Mouse (Mus musculus): Measurements from ENCODE around the gene Alox8. TPM values are rescaled to one million over a fixed set of nuclear protein-coding genes. Genes with fewer than 3 reads are reported as not detected.
A peak's percentile ranks its signal among the peaks of the same experiment; 100 is the strongest.

Alox8 gene
- polyA plus RNA-seq, 1 experiment from 2014 or later, result not detected

- H3K27me3 ChIP-seq, result peaks cover 7% of the 10 kb centered on the region; the same call in 1 of the 2 replicates
- H3K9me3 ChIP-seq (replicated peaks), result no peaks in the 10 kb centered on the region
- H3K4me3 ChIP-seq (replicated peaks), result no peak overlapping the region
- no peak for DNase-seq
- 56% methylated on average over 3 of the region's 3 CpGs for WGBS (ENCODE audit: insufficient replicate concordance)
- H3K9ac ChIP-seq, result no peak overlapping the region
- no peak for ATAC-seq (ENCODE audit: low read depth)
- H3K4me1 ChIP-seq (replicated peaks), result no peaks in the 10 kb centered on the region
- no peaks in the 10 kb centered on the region for H3K36me3 ChIP-seq
- H3K27ac ChIP-seq, result no peak overlapping the region
- no peak overlapping the region for H3K4me2 ChIP-seq
Measured at GRCm38 (mm10) chr11:69179512-69179911, 18.1 kb downstream of the Alox8 start.

- Histone ChIP-seq H3K9me3 (replicated peaks) (no peaks in the 10 kb centered on the region), H3K4me2 (no peak overlapping the region), H3K9ac (no peak overlapping the region), H3K36me3 (no peaks in the 10 kb centered on the region), H3K4me3 (replicated peaks) (no peak overlapping the region), H3K27ac (no peak overlapping the region), H3K27me3 (peaks cover 7% of the 10 kb centered on the region; the same call in 1 of the 2 replicates), H3K4me1 (replicated peaks) (no peaks in the 10 kb centered on the region)
- WGBS (ENCODE audit: insufficient replicate concordance), result 57% methylated on average over 3 of the region's 3 CpGs
- no peak for DNase-seq
- ATAC-seq (ENCODE audit: low read depth), result no peak
Measured at GRCm38 (mm10) chr11:69178525-69178924, 19.1 kb downstream of the Alox8 start.

GRCm38 (mm10) chr11:69174722-69175121, 22.9 kb downstream of the Alox8 start:
- Histone ChIP-seq H3K9ac (no peak overlapping the region), H3K4me3 (replicated peaks) (no peak overlapping the region), H3K4me2 (no peak overlapping the region), H3K27ac (no peak overlapping the region), H3K4me1 (replicated peaks) (no peaks in the 10 kb centered on the region), H3K9me3 (replicated peaks) (no peaks in the 10 kb centered on the region), H3K36me3 (no peaks in the 10 kb centered on the region), H3K27me3 (peaks cover 7% of the 10 kb centered on the region; the same call in 1 of the 2 replicates)
- 67% methylated on average over 7 of the region's 7 CpGs for WGBS (ENCODE audit: insufficient replicate concordance)
- ATAC-seq (ENCODE audit: low read depth) (no peak), DNase-seq (no peak)

- DNase-seq, result no peak
- no peaks in the 10 kb centered on the region for H3K36me3 ChIP-seq
- H3K4me1 ChIP-seq (replicated peaks), result no peaks in the 10 kb centered on the region
- no peak overlapping the region for H3K4me2 ChIP-seq
- peaks cover 5% of the 10 kb centered on the region; the same call in 1 of the 2 replicates for H3K27me3 ChIP-seq
- no peak for ATAC-seq (ENCODE audit: low read depth)
- no peaks in the 10 kb centered on the region for H3K9me3 ChIP-seq (replicated peaks)
- 68% methylated on average over 2 of the region's 2 CpGs for WGBS (ENCODE audit: insufficient replicate concordance)
- no peak overlapping the region for H3K4me3 ChIP-seq (replicated peaks)
- no peak overlapping the region for H3K27ac ChIP-seq
- no peak overlapping the region for H3K9ac ChIP-seq
Measured at GRCm38 (mm10) chr11:69172606-69173005, 25.0 kb downstream of the Alox8 start.

- WGBS (ENCODE audit: insufficient replicate concordance), result 29% methylated on average over 7 of the region's 7 CpGs
- Histone ChIP-seq H3K4me2 (no peak overlapping the region), H3K27me3 (no peaks in the 10 kb centered on the region), H3K27ac (no peak overlapping the region), H3K9ac (no peak overlapping the region), H3K9me3 (replicated peaks) (no peaks in the 10 kb centered on the region), H3K4me1 (replicated peaks) (no peaks in the 10 kb centered on the region), H3K4me3 (replicated peaks) (no peak overlapping the region), H3K36me3 (no peaks in the 10 kb centered on the region)
- no peak for ATAC-seq (ENCODE audit: low read depth)
- DNase-seq, result no peak
Measured at GRCm38 (mm10) chr11:69171626-69172025, 26.0 kb downstream of the Alox8 start.

GRCm38 (mm10) chr11:69169313-69169712, 28.3 kb downstream of the Alox8 start:
- no peaks in the 10 kb centered on the region for H3K4me1 ChIP-seq (replicated peaks)
- no peak overlapping the region for H3K4me2 ChIP-seq
- 71% methylated on average over 12 of the region's 12 CpGs for WGBS (ENCODE audit: insufficient replicate concordance)
- no peak for ATAC-seq (ENCODE audit: low read depth)
- H3K4me3 ChIP-seq (replicated peaks), result no peak overlapping the region
- peaks cover 12% of the 10 kb centered on the region for H3K27me3 ChIP-seq
- H3K9me3 ChIP-seq (replicated peaks), result no peaks in the 10 kb centered on the region
- no peak overlapping the region for H3K9ac ChIP-seq
- no peak overlapping the region for H3K27ac ChIP-seq
- H3K36me3 ChIP-seq, result no peaks in the 10 kb centered on the region
- DNase-seq, result no peak

- Histone ChIP-seq H3K27ac (no peak within 1 kb of the TSS), H3K27me3 (peaks cover 68% of the 10 kb centered on the region), H3K4me3 (replicated peaks) (no peak within 1 kb of the TSS), H3K9me3 (replicated peaks) (no peaks in the 10 kb centered on the region), H3K4me1 (replicated peaks) (peaks cover 17% of the 10 kb centered on the region), H3K4me2 (no peak within 1 kb of the TSS), H3K9ac (no peak within 1 kb of the TSS), H3K36me3 (no peaks in the 10 kb centered on the region)
- WGBS (ENCODE audit: insufficient replicate concordance), result 5% methylated on average over 18 of the region's 18 CpGs
- DNase-seq (no peak), ATAC-seq (ENCODE audit: low read depth) (no peak)
Measured at GRCm38 (mm10) chr11:69156800-69157199, 40.8 kb downstream of the Alox8 start, which contains the start of gene Alox12b. Gene Alox12b, plus strand, starts transcription at chr11:69156989.

- DNase-seq (no peak), ATAC-seq (ENCODE audit: low read depth) (no peak)
- Histone ChIP-seq H3K27ac (no peak overlapping the region), H3K9me3 (replicated peaks) (no peaks in the 10 kb centered on the region), H3K4me3 (replicated peaks) (no peak overlapping the region), H3K4me1 (replicated peaks) (peaks cover 22% of the 10 kb centered on the region), H3K9ac (no peak overlapping the region), H3K4me2 (no peak overlapping the region), H3K27me3 (peaks cover 77% of the 10 kb centered on the region), H3K36me3 (no peaks in the 10 kb centered on the region)
- WGBS (ENCODE audit: insufficient replicate concordance), result 6% methylated on average over 1 of the region's 1 CpGs
Measured at GRCm38 (mm10) chr11:69155351-69155750, 42.3 kb downstream of the Alox8 start.

GRCm38 (mm10) chr11:69153831-69154230, 43.8 kb downstream of the Alox8 start:
- DNase-seq, result no peak
- H3K4me1 ChIP-seq (replicated peaks), result peaks cover 22% of the 10 kb centered on the region
- H3K4me3 ChIP-seq (replicated peaks), result no peak overlapping the region
- H3K4me2 ChIP-seq, result no peak overlapping the region
- H3K27me3 ChIP-seq, result peaks cover 75% of the 10 kb centered on the region
- ATAC-seq (ENCODE audit: low read depth), result no peak
- 55% methylated on average over 8 of the region's 8 CpGs for WGBS (ENCODE audit: insufficient replicate concordance)
- H3K9ac ChIP-seq, result no peak overlapping the region
- H3K36me3 ChIP-seq, result no peaks in the 10 kb centered on the region
- H3K27ac ChIP-seq, result no peak overlapping the region
- H3K9me3 ChIP-seq (replicated peaks), result no peaks in the 10 kb centered on the region

- H3K27ac ChIP-seq, result no peak overlapping the region
- 0 out of 2 replicates have a peak overlapping the region, but pooled peaks have one; percentile 11 for H3K4me3 ChIP-seq (replicated peaks)
- peaks cover 47% of the 10 kb centered on the region for H3K27me3 ChIP-seq
- no peak for DNase-seq
- WGBS (ENCODE audit: insufficient replicate concordance), result 58% methylated on average over 6 of the region's 6 CpGs
- peak overlapping the region; percentile 19 for H3K4me2 ChIP-seq
- H3K36me3 ChIP-seq, result no peaks in the 10 kb centered on the region
- ATAC-seq (ENCODE audit: low read depth), result no peak
- no peak overlapping the region for H3K9ac ChIP-seq
- H3K9me3 ChIP-seq (replicated peaks), result no peaks in the 10 kb centered on the region
- peaks cover 11% of the 10 kb centered on the region for H3K4me1 ChIP-seq (replicated peaks)
Measured at GRCm38 (mm10) chr11:69151004-69151403, 46.6 kb downstream of the Alox8 start.

GRCm38 (mm10) chr11:69150444-69150843, 47.2 kb downstream of the Alox8 start:
- Histone ChIP-seq H3K27ac (no peak overlapping the region), H3K4me3 (replicated peaks) (0 out of 2 replicates have a peak overlapping the region, but pooled peaks have one; percentile 11), H3K27me3 (peaks cover 44% of the 10 kb centered on the region), H3K9me3 (replicated peaks) (no peaks in the 10 kb centered on the region), H3K36me3 (no peaks in the 10 kb centered on the region), H3K9ac (no peak overlapping the region), H3K4me2 (peak overlapping the region; percentile 19), H3K4me1 (replicated peaks) (peaks cover 8% of the 10 kb centered on the region)
- DNase-seq (peak; percentile 44), ATAC-seq (ENCODE audit: low read depth) (no peak)
- WGBS (ENCODE audit: insufficient replicate concordance), result 5% methylated on average over 7 of the region's 7 CpGs

- H3K36me3 ChIP-seq, result no peaks in the 10 kb centered on the region
- H3K4me1 ChIP-seq (replicated peaks), result peaks cover 5% of the 10 kb centered on the region; the same call in 1 of the 2 replicates
- H3K4me2 ChIP-seq, result no peak overlapping the region
- DNase-seq (no peak), ATAC-seq (ENCODE audit: low read depth) (no peak)
- 64% methylated on average over 6 of the region's 6 CpGs for WGBS (ENCODE audit: insufficient replicate concordance)
- no peak overlapping the region for H3K9ac ChIP-seq
- H3K27me3 ChIP-seq, result peaks cover 40% of the 10 kb centered on the region
- no peak overlapping the region for H3K4me3 ChIP-seq (replicated peaks)
- no peak overlapping the region for H3K27ac ChIP-seq
- no peaks in the 10 kb centered on the region for H3K9me3 ChIP-seq (replicated peaks)
Measured at GRCm38 (mm10) chr11:69149728-69150127, 47.9 kb downstream of the Alox8 start.

All from liver, embryonic 13.5 days (tissue).